8 mouse cellular contexts compared by ENCODE assay signal in genomic region chr8:105254152-105254965, GRCm38 (mm10). TPM values are rescaled to one million over a fixed set of nuclear protein-coding genes. Genes with fewer than 3 reads are reported as not detected.
A peak's percentile ranks its signal among the peaks of the same experiment; 100 is the strongest.
DNase-seq lines count a peak whose midpoint lies in the region; ATAC-seq and TF ChIP-seq lines count a peak whose summit lies in the region.

No protein-coding gene starts in this region.

- no peaks in the 10 kb centered on the region for H3K9me3 ChIP-seq in G1E (replicated peaks)
- H3K9me3 ChIP-seq in forebrain, embryonic 15.5 days = no peaks in the 10 kb centered on the region

- under 1% methylated on average over 73 of the region's 74 CpGs for WGBS in forebrain, embryonic 15.5 days
- under 1% methylated on average over 72 of the region's 74 CpGs for WGBS in lung, adult 2 months

- peak; percentile 24; the same call in 1 of the 2 replicates for TF ChIP-seq POLR2A in lung, adult 2 months (IDR thresholded peaks at IDR 0.05; ENCODE audit: borderline replicate concordance, extremely low read depth, low read depth, low read length)

- peak overlapping the region; percentile 67 for H3K9ac ChIP-seq in forebrain, embryonic 15.5 days (replicated peaks)

- peaks cover 67% of the 10 kb centered on the region for H3K36me3 ChIP-seq in G1E (replicated peaks)
- peaks cover 26% of the 10 kb centered on the region for H3K36me3 ChIP-seq in forebrain, embryonic 15.5 days

- peak; percentile 57 for ATAC-seq in G1E (ENCODE audit: extremely low read depth, insufficient number of reproducible peaks, low FRiP score, poor library complexity, severe bottlenecking)
- ATAC-seq in forebrain, embryonic 15.5 days (replicated peaks) = peak; percentile 88
- ATAC-seq in neutrophil, adult 5-6 weeks (ENCODE audit: extremely low read depth, insufficient number of reproducible peaks, low FRiP score, poor library complexity, severe bottlenecking) = peak; percentile 66

- intact Hi-C loops in heart, postnatal 25 days (cut with DNase I) = loop anchor here (5.0 kb wide), 1 partner anchor 38 kb away; no protein-coding TSS in a partner anchor

- H3K4me2 ChIP-seq in forebrain, embryonic 15.5 days (replicated peaks) = peak overlapping the region; percentile 99

- no peak for TF ChIP-seq CTCF in G1E (IDR thresholded peaks at IDR 0.05; ENCODE audit: low read depth, low read length)
- TF ChIP-seq CTCF in layer of hippocampus, adult 2 months (conservative IDR thresholded peaks at IDR 0.05) = peak; percentile 93
- TF ChIP-seq CTCF in lung, adult 2 months (IDR thresholded peaks at IDR 0.05; ENCODE audit: insufficient read depth, low read length) = peak; percentile 65

- H3K4me3 ChIP-seq in G1E (ENCODE audit: low read depth, low read length) = peak overlapping the region; percentile 79
- peak overlapping the region; percentile 70 for H3K4me3 ChIP-seq in forebrain, embryonic 15.5 days
- peak overlapping the region; percentile 86 for H3K4me3 ChIP-seq in layer of hippocampus, adult 2 months
- peak overlapping the region; percentile 61 for H3K4me3 ChIP-seq in lung, adult 2 months (replicated peaks; ENCODE audit: extremely low read depth, low read depth, low read length)

- no peaks in the 10 kb centered on the region for H3K27me3 ChIP-seq in G1E (ENCODE audit: insufficient read depth, low read length)
- peaks cover 33% of the 10 kb centered on the region for H3K27me3 ChIP-seq in forebrain, embryonic 15.5 days

- H3K27ac ChIP-seq in forebrain, embryonic 15.5 days (replicated peaks) = no peak overlapping the region; the same call in 1 of the 2 replicates
- H3K27ac ChIP-seq in layer of hippocampus, adult 2 months = peak overlapping the region; percentile 83

- peak; percentile 79 for DNase-seq in G1E (ENCODE audit: low spot score)
- peak; percentile 77 for DNase-seq in cerebellum, adult 11-12 months
- peak; percentile 73 for DNase-seq in heart, postnatal 25 days (ENCODE audit: low spot score)
- DNase-seq in layer of hippocampus, adult 2 months (ENCODE audit: low spot score in 2 of 2) = peak; percentile 89 to 92
- peak; percentile 86 for DNase-seq in lung, adult 2 months
- peak; percentile 89 for DNase-seq in testis, postnatal 14 days (ENCODE audit: low spot score)

- H3K4me1 ChIP-seq in G1E (ENCODE audit: insufficient read depth, low read depth, low read length) = peaks cover 35% of the 10 kb centered on the region
- peaks cover 23% of the 10 kb centered on the region for H3K4me1 ChIP-seq in forebrain, embryonic 15.5 days
- H3K4me1 ChIP-seq in lung, adult 2 months (ENCODE audit: control insufficient read depth, insufficient read depth, low read length) = peaks cover 12% of the 10 kb centered on the region

RNA-seq across cellular contexts. Expression of gene B3gnt9, which starts 0.6 kb away (rescaled TPM):
- total RNA-seq in G1E (2014; fragmentation: Nextera tagmentation) (4.8 and 5.9 TPM in 2 replicates), G1E (2017) (6.2 and 7.4 TPM in 2 replicates)
- polyA plus RNA-seq in G1E (2012) = 4.4 and 7.0 TPM in 2 replicates
- polyA plus RNA-seq in forebrain, embryonic 15.5 days (2015; fragmentation: Nextera tagmentation; extraction: Ambion mirVana) = 2.9 and 3.0 TPM in 2 replicates
- total RNA-seq in heart, postnatal 25 days (2021) = 1 to 10 TPM; 4.1 to 4.9 TPM
- 1 to 10 TPM; 2.9 TPM for total RNA-seq in layer of hippocampus, adult 2 months (2021)
- 35.5 and 39.2 TPM in 2 replicates for polyA plus RNA-seq in lung, adult 2 months (2012; rRNA removed)
- 0.35 and 0.74 TPM in 2 replicates for total RNA-seq in neutrophil, adult 5-6 weeks (2017)

RNA-seq across cellular contexts. Expression of gene Tradd, which starts 10.1 kb away (rescaled TPM):
- total RNA-seq in G1E (2014; fragmentation: Nextera tagmentation) (12.5 and 14.2 TPM in 2 replicates), G1E (2017) (20.8 and 23.4 TPM in 2 replicates)
- polyA plus RNA-seq in G1E (2012) = 27.9 and 30.0 TPM in 2 replicates
- polyA plus RNA-seq in forebrain, embryonic 15.5 days (2015; fragmentation: Nextera tagmentation; extraction: Ambion mirVana) = 21.1 and 23.7 TPM in 2 replicates
- 1 to 10 TPM; 4.4 to 6.9 TPM for total RNA-seq in heart, postnatal 25 days (2021)
- 1 to 10 TPM; 7.0 to 7.6 TPM for total RNA-seq in layer of hippocampus, adult 2 months (2021)
- polyA plus RNA-seq in lung, adult 2 months (2012; rRNA removed) = 21.3 and 23.8 TPM in 2 replicates
- 15.7 and 19.2 TPM in 2 replicates for total RNA-seq in neutrophil, adult 5-6 weeks (2017)

RNA-seq across cellular contexts. Expression of gene Fbxl8, which starts 10.1 kb away (rescaled TPM):
- total RNA-seq in G1E (2014; fragmentation: Nextera tagmentation) = 6.8 and 8.0 TPM in 2 replicates
- 6.0 and 6.9 TPM in 2 replicates for total RNA-seq in G1E (2017)
- 8.9 and 9.6 TPM in 2 replicates for polyA plus RNA-seq in G1E (2012)
- 0.72 and 0.85 TPM in 2 replicates for polyA plus RNA-seq in forebrain, embryonic 15.5 days (2015; fragmentation: Nextera tagmentation; extraction: Ambion mirVana)
- total RNA-seq in heart, postnatal 25 days (2021) = 1 to 10 TPM; 2.4 to 2.7 TPM
- total RNA-seq in layer of hippocampus, adult 2 months (2021) = 1 to 10 TPM in 1 of 2 experiments, under 1 TPM in 1; 0.91 to 1.9 TPM
- polyA plus RNA-seq in lung, adult 2 months (2012; rRNA removed) = 15.5 and 16.8 TPM in 2 replicates
- 4.0 and 4.5 TPM in 2 replicates for total RNA-seq in neutrophil, adult 5-6 weeks (2017)

RNA-seq across cellular contexts. Expression of gene Hsf4, which starts 15.2 kb away (rescaled TPM):
- 0.49 and 0.68 TPM in 2 replicates for total RNA-seq in G1E (2014; fragmentation: Nextera tagmentation)
- total RNA-seq in G1E (2017) = 0.70 and 0.93 TPM in 2 replicates
- polyA plus RNA-seq in G1E (2012) = 0.33 and 0.39 TPM in 2 replicates
- polyA plus RNA-seq in forebrain, embryonic 15.5 days (2015; fragmentation: Nextera tagmentation; extraction: Ambion mirVana) = 0.15 and 0.34 TPM in 2 replicates
- total RNA-seq in heart, postnatal 25 days (2021) = 1 to 10 TPM; 1.5 to 2.2 TPM
- 1 to 10 TPM; 7.2 to 9.5 TPM for total RNA-seq in layer of hippocampus, adult 2 months (2021)
- polyA plus RNA-seq in lung, adult 2 months (2012; rRNA removed) = 20.3 and 22.1 TPM in 2 replicates
- not detected in 2 replicates for total RNA-seq in neutrophil, adult 5-6 weeks (2017)

RNA-seq across cellular contexts. Expression of gene Nol3, which starts 21.6 kb away (rescaled TPM):
- total RNA-seq in G1E (2014; fragmentation: Nextera tagmentation) (0.39 and 0.60 TPM in 2 replicates), G1E (2017) (0.41 and 0.49 TPM in 2 replicates)
- 0.60 and 0.77 TPM in 2 replicates for polyA plus RNA-seq in G1E (2012)
- polyA plus RNA-seq in forebrain, embryonic 15.5 days (2015; fragmentation: Nextera tagmentation; extraction: Ambion mirVana) = 2.0 and 2.2 TPM in 2 replicates
- total RNA-seq in heart, postnatal 25 days (2021) = 10 to 100 TPM; 17.2 to 20.1 TPM
- 1 to 10 TPM; 7.4 to 7.8 TPM for total RNA-seq in layer of hippocampus, adult 2 months (2021)
- polyA plus RNA-seq in lung, adult 2 months (2012; rRNA removed) = 10.7 and 11.8 TPM in 2 replicates
- not detected in 2 replicates for total RNA-seq in neutrophil, adult 5-6 weeks (2017)
